Mouse (Mus musculus) C2C12 (cell line): ENCODE measurements around the gene Cyp19a1.

Experiments used
- CEBPB ChIP-seq: IDR thresholded peaks from one replicate; pipeline ENCODE4 v1.6.1; 2011; ENCODE audit warnings: low read depth, mild to moderate bottlenecking, control low read depth, moderate library complexity
- CTCF ChIP-seq: IDR thresholded peaks from one replicate; pipeline ENCODE4 v1.5.1; 2011; ENCODE audit not compliant: control insufficient read depth, insufficient read depth, insufficient read length
- MAX ChIP-seq: IDR thresholded peaks from one replicate; pipeline ENCODE4 v1.6.1; 2011; ENCODE audit warnings: mild to moderate bottlenecking, control low read depth
- MYOG ChIP-seq: IDR thresholded peaks from one replicate; pipeline ENCODE4 v1.6.1; 2011; ENCODE audit not compliant: control insufficient read depth, insufficient read length; ENCODE audit errors: extremely low read depth

- no peak for TF ChIP-seq MAX
- no peak for TF ChIP-seq CTCF
- TF ChIP-seq CEBPB: no peak
- no peak for TF ChIP-seq MYOG
These were observed 85.4 kb downstream of the Cyp19a1 start for GRCm38 (mm10) chr9:54182484-54182883.
